Mouse (Mus musculus) left cerebral cortex, postnatal 14 days (tissue): ENCODE data around the gene Dpf3. TPM values are rescaled to one million over a fixed set of nuclear protein-coding genes. Genes with fewer than 3 reads are reported as not detected.

Source experiments
- DNase-seq, 2 experiments: peaks; one replicate each; pipeline ENCODE4 v3.0.0; 2021 to 2022; ENCODE audit warnings: low spot score in 2 of 2, mixed read lengths in 1 of 2
- intact Hi-C: fragments of 180-260 bp; cut with DNase I; formaldehyde crosslinking; loops from one replicate; pipeline ENCODE4 v1.15.1; 2025
- total RNA-seq, 2 experiments: library from RNA; stranded (reverse); gene quantifications; 2 replicates each; pipeline ENCODE4 v1.2.3; 2021

The Dpf3 gene
- total RNA-seq, 2 experiments from 2014 or later, result 6.7 to 7.5 TPM

- no peak for DNase-seq
- intact Hi-C loops, result no loop called here
Measured at GRCm38 (mm10) chr12:83499256-83499655, 11.7 kb upstream of the Dpf3 start.

GRCm38 (mm10) chr12:83497959-83498358 lies 10.4 kb upstream of the Dpf3 start:
- intact Hi-C loops, result no loop called here
- no peak for DNase-seq

GRCm38 (mm10) chr12:83496736-83497135 lies 9.2 kb upstream of the Dpf3 start:
- DNase-seq, result no peak
- intact Hi-C loops, result no loop called here

- intact Hi-C loops, result no loop called here
Measured at GRCm38 (mm10) chr12:83496336-83496735, 8.8 kb upstream of the Dpf3 start.

GRCm38 (mm10) chr12:83495961-83496282 lies 8.4 kb upstream of the Dpf3 start:
- no peak for DNase-seq
- intact Hi-C loops, result no loop called here

More at GRCm38 (mm10) chr12:83496336-83496735, 8.8 kb upstream of the Dpf3 start:
- no peak for DNase-seq

- intact Hi-C loops, result no loop called here
- no peak for DNase-seq
Measured at GRCm38 (mm10) chr12:83495248-83495960, 7.9 kb upstream of the Dpf3 start.

GRCm38 (mm10) chr12:83494196-83494595 lies 6.7 kb upstream of the Dpf3 start:
- intact Hi-C loops, result no loop called here

GRCm38 (mm10) chr12:83492808-83493207 lies 5.3 kb upstream of the Dpf3 start:
- DNase-seq, result no peak
- intact Hi-C loops, result no loop called here

More at GRCm38 (mm10) chr12:83494196-83494595, 6.7 kb upstream of the Dpf3 start:
- no peak for DNase-seq

- intact Hi-C loops, result no loop called here
- no peak for DNase-seq
Measured at GRCm38 (mm10) chr12:83491609-83492008, 4.1 kb upstream of the Dpf3 start.

GRCm38 (mm10) chr12:83489748-83490147 lies 2.2 kb upstream of the Dpf3 start:
- intact Hi-C loops, result loop anchor here (5.0 kb wide), 2 partner anchors 77 to 377 kb away; no protein-coding TSS in a partner anchor
- DNase-seq, result no peak

GRCm38 (mm10) chr12:83488211-83488941 lies 860 bp upstream of the Dpf3 start:
- no peak for DNase-seq

GRCm38 (mm10) chr12:83486671-83487461 lies 650 bp downstream of the Dpf3 start:
- DNase-seq, result peak; percentile 11 to 21
- intact Hi-C loops, result loop anchor here (5.0 kb wide), 2 partner anchors 75 to 375 kb away; no protein-coding TSS in a partner anchor

More at GRCm38 (mm10) chr12:83488211-83488941, 860 bp upstream of the Dpf3 start:
- intact Hi-C loops, result loop anchor here (5.0 kb wide), 2 partner anchors 76 to 376 kb away; no protein-coding TSS in a partner anchor

GRCm38 (mm10) chr12:83485911-83486670 lies 1.4 kb downstream of the Dpf3 start:
- intact Hi-C loops, result loop anchor here (5.0 kb wide), 2 partner anchors 74 to 374 kb away; no protein-coding TSS in a partner anchor
- DNase-seq, result peak; percentile 59 to 77

GRCm38 (mm10) chr12:83484855-83485745 lies 2.4 kb downstream of the Dpf3 start:
- intact Hi-C loops, result loop anchor here (5.0 kb wide), 2 partner anchors 73 to 373 kb away; no protein-coding TSS in a partner anchor
- DNase-seq, result peak; percentile 21 to 42

- DNase-seq, result no peak
- intact Hi-C loops, result no loop called here
Measured at GRCm38 (mm10) chr12:83483653-83484052, 3.9 kb downstream of the Dpf3 start.

GRCm38 (mm10) chr12:83481439-83481838 lies 6.1 kb downstream of the Dpf3 start:
- DNase-seq, result no peak
- intact Hi-C loops, result no loop called here

- DNase-seq, result no peak
- intact Hi-C loops, result no loop called here
Measured at GRCm38 (mm10) chr12:83479818-83480401, 7.6 kb downstream of the Dpf3 start.

- DNase-seq, result no peak
- intact Hi-C loops, result no loop called here
Measured at GRCm38 (mm10) chr12:83479140-83479539, 8.4 kb downstream of the Dpf3 start.
